Mouse (Mus musculus) erythroblast, adult 5-6 weeks (primary cell): Measurements from ENCODE around the gene Optc. TPM values are rescaled to one million over a fixed set of nuclear protein-coding genes. Genes with fewer than 3 reads are reported as not detected.

Experiments used
- ATAC-seq: replicated peaks from 2 replicates; pipeline ENCODE4 v1.8.0; 2016; ENCODE audit warnings: moderate number of reproducible peaks, mild to moderate bottlenecking, moderate TSS enrichment, inconsistent platforms; ENCODE audit not compliant: poor library complexity, low FRiP score, severe bottlenecking
- total RNA-seq, 2 experiments: library from RNA; stranded (forward) in 1 of 2; stranded (reverse) in 1 of 2; fragments of 150-400 nt in 1 of 2; fragments of 200-764, 138-1000 nt in 1 of 2; gene quantifications; 2 replicates each; pipeline versions ENCODE4 v1.2.3 to v1.2.4; 2015 to 2017; ENCODE audit warnings: low replicate concordance in 2 of 2

Optc gene
- total RNA-seq, 2 experiments from 2014 or later = not detected

DNA sequence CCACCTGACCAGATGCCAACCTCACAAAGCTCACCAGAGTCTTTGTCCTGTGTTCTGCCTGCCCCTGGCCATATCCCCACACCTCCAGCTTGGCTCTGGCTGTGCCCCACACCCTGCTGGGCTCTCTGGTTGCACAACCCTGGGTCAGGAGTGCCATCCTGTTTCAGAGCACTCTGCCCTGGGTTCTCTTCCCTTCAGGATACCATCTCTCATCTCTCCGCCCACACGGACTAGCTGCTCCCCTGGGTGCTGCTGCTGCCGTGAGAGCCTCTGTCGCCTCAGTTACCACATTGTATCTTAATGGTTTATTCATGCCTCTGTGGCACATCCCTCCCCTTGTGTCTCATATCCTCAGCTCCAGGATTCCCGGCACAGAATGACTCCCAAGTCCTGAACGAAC is 21.4 kb downstream of the Optc start:
- ATAC-seq = no peak

DNA sequence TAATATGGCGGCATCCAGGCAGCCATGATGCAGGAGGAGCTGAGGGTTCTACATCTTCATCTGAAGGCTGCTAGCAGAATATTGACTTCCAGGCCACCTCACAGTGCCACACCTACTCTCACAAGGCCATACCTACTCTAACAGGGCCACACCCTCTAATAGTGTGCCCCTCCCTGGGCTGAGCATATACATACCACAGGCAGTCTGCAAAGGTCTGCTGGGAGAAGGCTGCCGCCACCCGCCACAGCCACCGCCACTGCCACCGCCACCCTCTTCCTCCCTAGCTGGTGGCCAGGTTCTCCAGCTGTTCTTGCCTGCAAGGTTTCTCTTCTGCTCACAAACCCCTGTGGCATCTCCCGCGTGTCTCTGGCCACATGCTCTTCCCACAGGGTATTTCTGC is 22.0 kb downstream of the Optc start:
- ATAC-seq = peak; percentile 66

- no peak for ATAC-seq
Measured at GRCm38 (mm10) chr1:133884746-133885145, 23.1 kb downstream of the Optc start.

DNA sequence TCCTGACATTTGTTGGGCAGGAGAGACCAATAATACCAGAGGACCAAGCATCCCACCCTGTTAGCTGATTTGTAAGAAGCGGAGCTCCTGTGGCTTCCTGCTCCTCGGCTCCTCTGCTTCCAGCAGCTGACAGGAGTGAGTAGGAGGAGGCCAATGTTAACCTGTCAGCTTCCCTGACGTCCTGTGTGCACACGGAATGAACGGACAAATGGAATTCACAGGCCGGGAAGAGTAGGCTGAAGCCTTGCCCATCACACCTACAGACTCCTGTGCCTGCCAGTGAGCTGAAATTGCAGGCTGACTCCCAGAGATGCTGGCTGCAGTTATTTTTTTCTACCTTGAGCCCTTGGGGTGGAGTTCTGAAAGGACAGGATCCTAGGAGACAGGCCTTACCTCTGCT is 23.7 kb downstream of the Optc start:
- no peak for ATAC-seq

DNA sequence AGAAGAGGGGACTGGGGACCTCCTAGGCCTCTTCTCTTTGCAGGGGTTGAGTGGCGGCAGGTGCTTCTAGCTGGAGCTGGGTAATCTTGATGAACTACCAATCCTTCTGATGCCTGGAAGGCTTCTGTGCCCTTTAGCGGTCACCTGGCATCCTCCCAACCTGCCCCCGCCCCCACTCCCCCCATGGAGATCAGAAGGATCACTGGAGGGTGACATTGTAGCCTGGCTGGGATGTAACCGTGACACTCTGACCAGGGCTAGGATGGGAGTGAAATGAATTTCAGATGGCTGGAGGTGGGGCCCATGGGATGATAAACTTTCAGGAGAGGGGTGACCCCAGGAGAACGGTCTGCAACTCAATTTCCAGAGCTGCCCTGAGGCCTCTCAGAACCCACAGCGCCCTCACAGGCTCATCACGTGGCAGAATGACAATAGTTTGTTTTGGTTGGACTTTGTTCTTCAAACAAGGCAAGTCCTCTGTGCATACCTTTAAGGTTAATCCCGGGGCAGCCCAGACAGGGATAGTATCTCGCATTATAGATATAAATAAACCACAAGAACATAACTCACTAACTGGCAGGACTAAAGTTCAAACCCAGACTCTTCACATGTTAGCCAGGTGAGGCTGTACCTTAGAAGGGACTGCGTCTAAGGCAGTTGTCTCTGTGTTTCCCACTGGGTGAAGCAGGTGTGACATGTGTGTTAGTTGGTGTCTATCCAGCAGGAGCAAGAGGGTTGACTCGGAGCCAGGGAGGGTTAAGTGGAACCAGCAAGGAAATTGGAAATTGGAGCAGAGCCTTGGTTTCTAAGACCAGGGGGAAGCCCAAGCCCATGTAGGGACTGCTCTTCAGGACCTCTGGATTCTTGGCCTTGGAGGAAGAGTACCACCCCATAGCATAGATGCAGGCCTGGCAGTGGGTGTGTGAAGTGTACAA is 25.2 kb downstream of the Optc start:
- ATAC-seq = no peak

GRCm38 (mm10) chr1:133881813-133882212 is 26.0 kb downstream of the Optc start:
- ATAC-seq = no peak

DNA sequence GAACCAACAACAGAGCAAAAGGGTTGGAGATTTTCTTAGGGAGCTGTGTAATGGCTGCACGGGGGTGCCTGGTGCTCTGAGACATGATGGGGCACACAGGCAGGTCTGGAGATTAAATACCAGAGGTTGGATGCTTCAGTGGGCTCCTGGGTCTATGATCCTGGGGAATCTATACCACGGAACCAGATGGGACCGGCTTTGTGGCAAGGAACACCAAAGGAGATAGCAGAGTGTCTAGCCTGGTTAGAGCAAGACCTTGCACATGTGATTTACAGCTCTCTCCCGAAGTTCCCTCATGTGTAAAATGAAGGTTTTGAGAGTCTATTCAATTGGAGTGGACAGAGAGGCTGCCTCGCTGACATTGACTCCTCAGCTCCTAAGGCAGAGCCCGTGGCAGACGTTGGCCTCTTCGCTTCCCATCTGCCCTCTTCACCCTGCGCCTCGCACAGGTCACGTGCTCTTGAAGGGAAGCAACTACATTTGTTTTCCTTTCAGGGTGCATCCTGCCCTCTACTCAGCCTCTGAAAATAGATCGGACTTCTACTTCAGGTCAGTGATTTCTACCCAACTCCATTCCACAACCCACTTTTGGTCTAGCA is 28.9 kb downstream of the Optc start:
- no peak for ATAC-seq

GRCm38 (mm10) chr1:133876936-133877335 is 30.9 kb downstream of the Optc start:
- no peak for ATAC-seq

- ATAC-seq = no peak
Measured at GRCm38 (mm10) chr1:133873086-133873813, 34.5 kb downstream of the Optc start.

GRCm38 (mm10) chr1:133871241-133871640 is 36.6 kb downstream of the Optc start:
- no peak for ATAC-seq

- no peak for ATAC-seq
Measured at GRCm38 (mm10) chr1:133869221-133869620, 38.6 kb downstream of the Optc start.

DNA sequence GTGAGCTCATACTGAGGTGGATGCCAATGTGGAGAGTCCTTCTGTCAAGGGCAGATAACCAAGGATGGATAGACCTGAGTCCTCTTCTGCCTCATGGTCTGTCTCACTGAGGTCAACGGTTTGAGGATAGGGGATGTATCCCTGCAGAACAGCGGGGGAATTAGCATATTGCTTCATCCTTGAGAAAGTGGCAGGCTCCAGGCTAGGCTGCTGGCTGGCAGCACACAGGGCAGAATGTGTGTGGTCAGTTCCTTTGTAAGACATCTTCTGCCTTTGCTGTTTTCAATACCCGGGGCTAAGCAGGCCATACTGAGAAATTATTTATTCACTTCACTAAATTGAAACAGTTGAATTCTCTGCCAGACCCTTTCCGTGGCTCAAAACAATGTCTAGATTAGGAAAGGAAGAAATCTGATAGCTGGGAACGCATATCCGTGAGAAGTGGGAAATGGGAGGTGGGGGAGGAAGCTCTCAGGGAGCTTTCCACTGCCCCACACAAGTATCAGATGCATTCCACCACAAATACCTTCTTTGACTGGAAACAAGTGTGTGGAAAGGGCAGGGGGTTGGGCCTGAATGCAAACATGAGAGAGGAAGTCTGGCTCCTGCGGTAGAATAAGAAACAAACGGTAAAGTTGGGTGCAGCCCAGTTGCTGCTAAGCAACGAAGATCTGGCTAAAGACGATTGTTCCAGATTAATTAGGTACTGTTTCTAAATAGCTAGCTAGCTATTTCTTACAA is 44.4 kb downstream of the Optc start:
- peak; percentile 62; the same call in 1 of the 2 replicates for ATAC-seq

- ATAC-seq = no peak
Measured at GRCm38 (mm10) chr1:133861028-133861427, 46.8 kb downstream of the Optc start.

- ATAC-seq = no peak
Measured at GRCm38 (mm10) chr1:133859821-133860711, 47.7 kb downstream of the Optc start.

GRCm38 (mm10) chr1:133859257-133859656 is 48.5 kb downstream of the Optc start:
- no peak for ATAC-seq

DNA sequence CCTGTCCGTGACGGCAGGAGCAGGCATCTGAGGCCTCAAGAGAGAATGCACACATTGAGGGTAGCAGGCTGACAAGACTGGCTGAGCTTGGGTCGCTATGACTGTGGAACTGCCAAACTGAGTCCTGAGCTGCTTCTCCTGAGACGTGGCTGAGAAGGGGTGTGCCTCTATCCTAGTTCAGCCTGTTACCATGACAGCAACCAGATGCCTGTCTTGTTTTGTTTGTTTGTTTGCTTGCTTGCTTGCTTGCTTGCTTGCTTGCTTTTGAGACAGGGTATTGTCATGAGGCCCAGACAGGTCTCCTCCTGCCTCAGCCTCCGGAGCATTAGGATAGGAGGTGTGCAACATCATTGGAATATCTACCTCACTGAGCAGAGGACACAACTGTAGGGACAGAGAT is 50.0 kb downstream of the Optc start:
- no peak for ATAC-seq

- no peak for ATAC-seq
Measured at GRCm38 (mm10) chr1:133857171-133857570, 50.6 kb downstream of the Optc start.

DNA sequence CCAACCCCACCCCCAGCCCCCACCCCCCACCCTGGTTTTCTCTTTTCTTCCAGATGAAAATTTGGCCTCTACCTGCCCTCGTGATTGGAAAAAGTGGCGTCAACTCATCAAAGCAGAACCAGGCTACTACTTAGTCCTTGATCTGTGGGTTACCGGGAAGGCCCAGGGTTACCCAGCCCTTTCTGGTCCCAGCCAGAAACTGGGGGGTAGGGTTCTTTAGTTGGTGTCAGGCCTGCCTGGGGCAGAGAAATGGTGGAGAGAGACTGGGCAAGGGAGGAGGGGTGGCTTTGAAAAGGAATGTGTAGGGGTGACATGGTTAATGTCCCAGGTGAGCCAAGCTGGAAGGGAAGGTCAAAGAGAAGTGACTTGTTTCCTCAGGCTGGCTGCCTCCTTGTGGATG is 51.1 kb downstream of the Optc start:
- no peak for ATAC-seq

DNA sequence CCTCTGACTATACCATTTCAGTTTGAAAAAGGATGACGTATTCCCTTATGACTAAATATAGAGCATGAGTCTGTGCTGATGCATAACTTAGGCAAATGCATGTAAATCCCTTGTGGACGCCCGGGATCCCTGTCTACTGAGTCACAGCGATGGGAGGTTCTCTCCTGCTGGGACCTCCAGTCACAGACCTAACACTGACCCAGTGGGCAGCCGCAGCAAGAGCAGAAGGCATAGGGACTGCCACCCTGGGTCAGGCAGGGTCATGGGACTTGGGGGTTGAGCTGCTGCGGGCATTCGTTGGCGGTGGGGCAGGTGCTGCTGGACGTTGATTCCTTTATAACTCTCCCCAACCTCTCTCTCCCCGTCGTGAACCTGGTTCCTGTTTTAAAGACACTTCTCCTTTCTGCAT is 51.7 kb downstream of the Optc start:
- no peak for ATAC-seq
